Mouse (Mus musculus) heart, embryonic 15.5 days (tissue): ENCODE measurements around the gene Dbndd2. TPM values are rescaled to one million over a fixed set of nuclear protein-coding genes. Genes with fewer than 3 reads are reported as not detected.

ENCODE experiments used
- ATAC-seq: fragments of 200-750 bp; cut with Nextera tagmentation; replicated peaks from 2 replicates; pipeline ENCODE4 v1.8.0; 2017; ENCODE audit warnings: low read depth, moderate TSS enrichment; ENCODE audit not compliant: insufficient number of reproducible peaks, insufficient read depth, low FRiP score
- H3K27ac ChIP-seq: fragments of 300-500 bp; sonication (generic); 2 replicates; pipeline ENCODE4 v1.5.1; 2015; ENCODE audit warnings: mild to moderate bottlenecking, inconsistent platforms
- H3K27me3 ChIP-seq: fragments of 300-500 bp; sonication (generic); 2 replicates; pipeline ENCODE4 v1.6.1; 2015; ENCODE audit warnings: inconsistent platforms
- H3K36me3 ChIP-seq: fragments of 300-500 bp; sonication (generic); 2 replicates; pipeline ENCODE4 v1.6.1; 2015; ENCODE audit warnings: mild to moderate bottlenecking, inconsistent platforms
- H3K4me1 ChIP-seq: fragments of 300-500 bp; sonication (generic); replicated peaks from 2 replicates; pipeline ENCODE4 v1.6.1; 2015; ENCODE audit warnings: inconsistent platforms
- H3K4me2 ChIP-seq: fragments of 300-500 bp; sonication (generic); 2 replicates; pipeline ENCODE4 v1.6.1; 2015; ENCODE audit warnings: inconsistent platforms, mild to moderate bottlenecking, moderate library complexity
- H3K4me3 ChIP-seq: fragments of 300-500 bp; sonication (generic); 2 replicates; pipeline ENCODE4 v1.5.1; 2015; ENCODE audit warnings: mild to moderate bottlenecking, inconsistent platforms
- H3K9ac ChIP-seq: fragments of 300-500 bp; sonication (generic); 2 replicates; pipeline ENCODE4 v1.6.1; 2015; ENCODE audit warnings: mild to moderate bottlenecking, inconsistent platforms
- H3K9me3 ChIP-seq: fragments of 300-500 bp; sonication (generic); replicated peaks from 2 replicates; pipeline ENCODE4 v1.6.1; 2016; ENCODE audit warnings: inconsistent platforms
- WGBS: fragments of 180-500 bp; shearing (Covaris S2); methylation state at CpG from one replicate; pipeline ENCODE4 v1.1.7; 2015; ENCODE audit warnings: mixed read lengths; 5-methylcytosine and 5-hydroxymethylcytosine counted together
- polyA plus RNA-seq: library from polyadenylated mRNA; unstranded; fragments of >200 nt; fragmentation: Nextera tagmentation; extraction: Ambion mirVana; gene quantifications from 2 replicates; pipeline ENCODE4 v1.2.1, GENCODE M21; 2015

Dbndd2 gene
- polyA plus RNA-seq, 1 experiment from 2014 or later, result 8.6 TPM

DNA sequence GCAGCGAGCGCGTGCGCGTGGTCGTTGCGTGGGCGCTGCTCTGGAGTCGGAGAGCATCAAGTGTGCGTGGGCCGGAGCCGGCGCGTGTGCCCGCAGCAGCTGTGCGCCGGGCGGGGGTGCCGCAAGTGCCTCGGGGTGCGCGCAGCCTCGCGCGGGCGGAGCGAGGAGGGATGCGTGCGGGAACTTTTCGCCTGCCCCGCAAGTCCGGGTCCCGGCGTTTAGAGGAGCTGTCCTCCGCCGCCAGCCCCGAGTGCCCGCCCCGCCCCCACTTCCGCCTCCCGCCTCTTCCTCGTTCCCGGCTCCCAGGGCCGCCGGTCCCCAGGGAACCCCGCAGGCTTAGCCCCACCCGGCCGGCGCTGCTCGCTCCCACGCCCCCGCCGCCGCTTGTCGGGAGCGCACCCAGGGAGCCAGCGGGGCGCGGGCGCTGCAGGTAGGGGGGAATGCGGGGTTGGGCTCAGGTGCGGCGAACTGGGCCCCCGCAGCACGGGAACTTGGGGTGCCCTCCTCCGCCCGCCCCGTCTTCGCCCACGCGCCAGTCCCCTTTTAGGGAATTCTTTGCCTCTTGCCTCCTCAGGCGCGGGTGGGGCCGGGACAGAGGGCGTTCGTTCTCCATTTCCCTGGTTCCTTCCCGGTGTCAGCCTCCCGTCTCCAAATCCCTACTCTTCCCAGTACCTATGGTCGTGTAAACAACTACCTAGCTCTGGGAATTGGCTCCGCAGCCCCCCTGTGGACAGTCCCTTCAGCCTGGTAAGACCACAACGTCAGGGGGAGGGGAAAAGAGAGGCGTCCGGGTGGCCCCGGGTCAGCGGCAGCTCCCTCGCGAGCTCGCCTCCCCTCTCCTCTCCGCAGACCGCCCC is 580 bp downstream of the Dbndd2 start:
- Histone ChIP-seq H3K36me3 (no peaks in the 10 kb centered on the region), H3K4me1 (peaks cover 17% of the 10 kb centered on the region), H3K27me3 (0 out of 2 replicates have a peak, but pooled peaks cover 4% of the 10 kb centered on the region), H3K27ac (peak overlapping the region; percentile 51), H3K9ac (peak overlapping the region; percentile 75), H3K4me2 (peak overlapping the region; percentile 97), H3K4me3 (peak overlapping the region; percentile 76), H3K9me3 (no peaks in the 10 kb centered on the region)
- WGBS, result under 1% methylated on average over 84 of the region's 90 CpGs
- ATAC-seq, result peak; percentile 56

GRCm38 (mm10) chr2:164487115-164487527 is 1.2 kb downstream of the Dbndd2 start:
- Histone ChIP-seq H3K4me3 (peak overlapping the region; percentile 76), H3K27ac (peak overlapping the region; percentile 51; the same call in 1 of the 2 replicates), H3K36me3 (no peaks in the 10 kb centered on the region), H3K4me1 (peaks cover 17% of the 10 kb centered on the region), H3K9ac (peak overlapping the region; percentile 75), H3K9me3 (no peaks in the 10 kb centered on the region), H3K27me3 (0 out of 2 replicates have a peak, but pooled peaks cover 4% of the 10 kb centered on the region), H3K4me2 (peak overlapping the region; percentile 97)
- ATAC-seq, result 0 out of 2 replicates have a peak, but pooled peaks have one; percentile 13
- WGBS, result 8% methylated on average over 11 of the region's 11 CpGs

- no peak for ATAC-seq
- peaks cover 17% of the 10 kb centered on the region for H3K4me1 ChIP-seq
- 0 out of 2 replicates have a peak, but pooled peaks cover 4% of the 10 kb centered on the region for H3K27me3 ChIP-seq
- 0 out of 2 replicates have a peak overlapping the region, but pooled peaks have one; percentile 75 for H3K9ac ChIP-seq
- H3K27ac ChIP-seq, result no peak overlapping the region
- H3K4me3 ChIP-seq, result peak overlapping the region; percentile 76; the same call in 1 of the 2 replicates
- H3K9me3 ChIP-seq, result no peaks in the 10 kb centered on the region
- H3K4me2 ChIP-seq, result peak overlapping the region; percentile 97
- no peaks in the 10 kb centered on the region for H3K36me3 ChIP-seq
- 72% methylated on average over 9 of the region's 9 CpGs for WGBS
These were observed 1.9 kb downstream of the Dbndd2 start for GRCm38 (mm10) chr2:164487812-164488211.

DNA sequence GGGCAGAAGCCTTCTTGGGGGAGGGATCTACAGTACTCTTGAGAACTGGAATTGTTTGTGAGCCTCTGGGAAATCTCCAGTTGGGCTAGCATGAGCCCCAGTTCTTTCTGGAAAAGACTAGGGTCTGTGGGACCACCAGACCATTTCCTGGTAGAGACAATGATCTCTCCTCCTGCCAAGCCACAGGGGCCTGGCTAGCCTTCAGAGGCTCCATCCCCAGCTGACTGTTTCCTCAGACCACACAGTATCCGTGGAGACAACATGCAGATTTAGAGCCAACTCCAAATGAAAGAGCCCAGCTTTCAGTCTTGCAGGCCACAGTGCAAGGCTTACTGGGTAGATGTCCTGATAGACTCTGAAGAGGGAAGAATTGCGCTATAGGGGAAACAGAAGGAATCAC is 8.2 kb downstream of the Dbndd2 start:
- Histone ChIP-seq H3K27ac (no peak overlapping the region), H3K9ac (no peak overlapping the region), H3K27me3 (no peaks in the 10 kb centered on the region), H3K4me1 (peaks cover 11% of the 10 kb centered on the region), H3K4me2 (no peak overlapping the region), H3K36me3 (peaks cover under 1% of the 10 kb centered on the region; the same call in 1 of the 2 replicates), H3K4me3 (no peak overlapping the region), H3K9me3 (no peaks in the 10 kb centered on the region)
- ATAC-seq, result no peak
- WGBS, result 45% methylated on average over 2 of the region's 2 CpGs

DNA sequence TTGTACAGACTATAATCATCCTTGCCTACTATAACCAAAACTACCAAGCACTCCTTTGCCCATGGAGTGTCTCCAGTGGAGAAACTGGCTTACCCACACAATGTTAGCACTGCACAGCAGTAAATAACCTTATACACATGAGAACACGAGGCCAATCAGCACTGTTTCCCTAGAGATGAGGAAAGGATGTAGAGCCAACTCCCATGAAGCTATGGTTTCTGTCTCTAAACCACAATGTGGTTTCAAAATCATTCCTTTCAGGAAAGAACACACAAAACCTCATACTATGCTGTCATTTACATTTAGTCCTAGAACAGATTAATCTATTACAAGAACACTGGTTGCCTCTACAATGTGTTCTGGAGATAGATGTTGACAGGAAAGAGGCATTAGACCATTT is 10.4 kb downstream of the Dbndd2 start:
- peak overlapping the region; percentile 86; the same call in 1 of the 2 replicates for H3K4me2 ChIP-seq
- H3K9me3 ChIP-seq, result no peaks in the 10 kb centered on the region
- H3K4me3 ChIP-seq, result peak overlapping the region; percentile 79; the same call in 1 of the 2 replicates
- H3K4me1 ChIP-seq, result peaks cover 11% of the 10 kb centered on the region
- 55% methylated on average over 1 of the region's 1 CpGs for whole genome bisulfite sequencing
- no peak overlapping the region for H3K27ac ChIP-seq
- peaks cover 17% of the 10 kb centered on the region; the same call in 1 of the 2 replicates for H3K36me3 ChIP-seq
- ATAC-seq, result no peak
- H3K9ac ChIP-seq, result no peak overlapping the region
- H3K27me3 ChIP-seq, result no peaks in the 10 kb centered on the region

DNA sequence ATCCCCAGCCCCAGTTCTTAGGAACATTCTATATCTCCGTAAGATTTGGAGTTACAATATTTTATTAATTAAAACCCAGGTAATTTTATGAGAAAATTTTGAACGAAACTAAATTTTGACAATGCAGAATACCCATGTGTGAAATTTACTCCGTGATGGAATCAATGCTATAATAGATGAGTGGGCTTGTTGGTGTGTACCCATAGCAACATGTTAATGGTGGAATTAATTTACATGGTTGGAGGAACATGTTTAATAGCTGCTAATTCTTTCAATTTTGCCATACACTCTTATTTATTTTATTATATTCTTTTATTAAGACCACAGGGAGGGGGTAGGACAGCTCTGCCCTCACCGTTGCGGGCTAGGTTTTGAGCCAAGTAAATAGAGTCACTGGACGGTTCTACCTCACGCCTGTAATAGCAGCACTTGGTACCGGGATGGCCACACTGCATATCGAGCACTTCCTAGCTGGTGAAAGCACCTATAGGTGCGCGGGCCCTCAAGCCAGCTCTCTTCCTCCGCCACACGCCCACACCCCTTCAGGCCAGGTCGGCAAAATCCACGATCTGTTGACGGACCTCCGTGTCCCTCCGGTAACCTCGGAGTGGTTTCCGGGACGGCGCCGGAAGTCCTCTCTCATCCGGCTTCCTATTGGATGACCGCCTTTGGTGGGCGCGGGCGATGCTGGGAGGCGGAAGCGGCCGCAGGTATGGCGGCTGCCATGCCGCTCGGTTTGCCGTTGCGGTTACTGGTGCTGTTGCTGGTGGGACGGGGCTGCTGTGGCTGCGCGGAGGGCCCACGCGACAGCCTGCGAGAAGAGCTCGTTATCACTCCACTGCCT is 11.2 kb downstream of the Dbndd2 start, which contains the start of gene Pigt:
Pigt (plus strand) TSS at position 674 of the 844 bp plus-strand sequence.
- 4% methylated on average over 43 of the region's 43 CpGs for WGBS
- Histone ChIP-seq H3K4me3 (peak within 1 kb of the TSS; percentile 79), H3K4me2 (peak within 1 kb of the TSS; percentile 86), H3K36me3 (peaks cover 24% of the 10 kb centered on the region), H3K9me3 (no peaks in the 10 kb centered on the region), H3K27me3 (no peaks in the 10 kb centered on the region), H3K27ac (peak within 1 kb of the TSS; percentile 68), H3K4me1 (peaks cover 11% of the 10 kb centered on the region), H3K9ac (peak within 1 kb of the TSS; percentile 68)
- ATAC-seq, result peak; percentile 84

DNA sequence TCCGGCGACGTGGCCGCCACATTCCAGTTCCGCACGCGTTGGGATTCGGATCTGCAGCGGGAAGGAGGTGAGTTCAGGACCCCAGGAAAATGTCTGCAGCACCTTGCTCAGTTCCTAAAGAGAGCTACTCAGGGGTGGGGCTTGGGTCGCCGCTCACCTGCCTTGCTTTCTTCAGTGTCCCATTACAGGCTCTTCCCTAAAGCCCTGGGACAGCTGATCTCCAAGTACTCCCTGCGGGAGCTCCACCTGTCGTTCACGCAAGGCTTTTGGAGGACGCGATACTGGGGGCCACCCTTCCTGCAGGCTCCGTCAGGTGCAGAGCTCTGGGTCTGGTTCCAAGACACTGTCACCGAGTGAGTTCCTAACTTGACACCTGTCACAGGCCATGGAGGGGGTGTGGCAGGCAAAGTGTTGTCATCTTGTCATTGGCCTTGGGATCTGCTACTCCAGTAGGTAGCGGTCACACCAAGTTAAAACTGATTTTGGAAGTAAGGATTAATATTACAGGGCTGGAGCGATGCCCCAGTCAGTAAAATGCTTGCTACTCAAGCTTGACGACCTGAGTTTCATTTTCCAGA is 11.9 kb downstream of the Dbndd2 start:
- H3K9me3 ChIP-seq, result no peaks in the 10 kb centered on the region
- 4% methylated on average over 21 of the region's 21 CpGs for WGBS
- no peaks in the 10 kb centered on the region for H3K27me3 ChIP-seq
- H3K4me3 ChIP-seq, result peak overlapping the region; percentile 79
- no peak overlapping the region for H3K27ac ChIP-seq
- peaks cover 11% of the 10 kb centered on the region for H3K4me1 ChIP-seq
- H3K4me2 ChIP-seq, result peak overlapping the region; percentile 86
- peak overlapping the region; percentile 68 for H3K9ac ChIP-seq
- ATAC-seq, result peak; percentile 33; the same call in 1 of the 2 replicates
- H3K36me3 ChIP-seq, result peaks cover 30% of the 10 kb centered on the region

- 70% methylated on average over 5 of the region's 5 CpGs for WGBS
- Histone ChIP-seq H3K4me1 (peaks cover 11% of the 10 kb centered on the region), H3K4me3 (no peak overlapping the region), H3K4me2 (no peak overlapping the region), H3K36me3 (peaks cover 45% of the 10 kb centered on the region), H3K9ac (no peak overlapping the region), H3K27me3 (no peaks in the 10 kb centered on the region), H3K27ac (no peak overlapping the region), H3K9me3 (0 out of 2 replicates have a peak, but pooled peaks cover under 1% of the 10 kb centered on the region)
- no peak for ATAC-seq
These were observed 13.4 kb downstream of the Dbndd2 start for GRCm38 (mm10) chr2:164499317-164499716.

GRCm38 (mm10) chr2:164500511-164500910 is 14.6 kb downstream of the Dbndd2 start:
- Histone ChIP-seq H3K27me3 (no peaks in the 10 kb centered on the region), H3K36me3 (peaks cover 57% of the 10 kb centered on the region), H3K4me1 (peaks cover 11% of the 10 kb centered on the region), H3K4me3 (no peak overlapping the region), H3K9ac (no peak overlapping the region), H3K9me3 (peaks cover 3% of the 10 kb centered on the region; the same call in 1 of the 2 replicates), H3K27ac (no peak overlapping the region), H3K4me2 (no peak overlapping the region)
- 88% methylated on average over 7 of the region's 7 CpGs for WGBS
- ATAC-seq, result no peak

- peaks cover 63% of the 10 kb centered on the region for H3K36me3 ChIP-seq
- WGBS, result 93% methylated on average over 3 of the region's 3 CpGs
These were observed 19.0 kb downstream of the Dbndd2 start for GRCm38 (mm10) chr2:164504919-164505318.

More at GRCm38 (mm10) chr2:164504919-164505318, 19.0 kb downstream of the Dbndd2 start:
- no peaks in the 10 kb centered on the region for H3K4me1 ChIP-seq
- ATAC-seq, result no peak
- no peak overlapping the region for H3K9ac ChIP-seq
- peaks cover 3% of the 10 kb centered on the region; the same call in 1 of the 2 replicates for H3K9me3 ChIP-seq
- H3K27me3 ChIP-seq, result no peaks in the 10 kb centered on the region
- H3K27ac ChIP-seq, result no peak overlapping the region
- H3K4me3 ChIP-seq, result no peak overlapping the region
- no peak overlapping the region for H3K4me2 ChIP-seq
